Mouse (Mus musculus): ENCODE results near the gene Zfp768. TPM values are rescaled to one million over a fixed set of nuclear protein-coding genes. Genes with fewer than 3 reads are reported as not detected.
"Not testable (repeated sequence)": the region's sequence is repeated elsewhere in the genome, so short reads cannot be mapped to it uniquely, and the experiment has no call there.

Zfp768 gene
- 19.4 and 28.2 TPM in 2 replicates for polyA plus RNA-seq (2012; rRNA removed)

DNA sequence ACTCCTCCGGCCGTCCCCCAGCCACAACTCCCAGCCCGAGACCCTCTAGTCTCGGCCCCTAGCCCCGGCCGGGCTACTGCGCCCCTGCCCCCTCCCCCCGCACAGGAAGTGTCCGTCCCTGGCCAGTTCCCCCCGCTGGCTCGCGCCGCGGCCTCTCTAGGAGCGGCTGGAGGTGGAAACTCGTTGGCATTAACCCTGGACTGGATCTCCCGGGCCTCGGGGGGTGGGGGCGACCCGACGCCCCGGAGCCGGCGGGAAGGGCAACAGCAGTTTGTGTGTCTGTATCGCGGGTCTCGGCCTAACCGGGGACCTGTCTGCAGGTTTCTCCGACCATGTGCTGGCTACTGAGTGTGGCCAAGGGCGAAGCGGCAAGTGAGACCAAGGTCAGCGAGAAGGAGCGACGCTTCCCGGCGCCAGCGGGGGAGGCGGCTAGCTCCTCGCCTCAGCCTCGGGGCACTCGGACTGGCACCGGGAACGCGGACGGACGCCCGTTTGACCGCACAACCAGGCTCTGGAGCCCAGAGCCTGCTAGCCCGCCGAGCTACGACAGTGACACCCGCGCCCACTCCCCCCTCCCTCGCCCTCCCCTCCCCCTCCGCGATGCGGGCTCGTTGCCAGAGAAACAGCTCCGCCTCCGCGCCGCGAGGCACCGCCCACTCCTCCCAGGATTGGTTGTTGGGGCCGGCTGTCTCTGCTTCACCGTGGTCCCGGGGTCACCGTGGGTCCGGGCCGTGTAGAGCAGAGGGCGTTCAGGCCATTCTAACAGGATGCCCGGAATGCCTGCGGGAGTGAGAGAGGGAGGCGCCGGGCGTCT lies at the start of gene Zfp768:
Zfp768 (minus strand) TSS at position 78 of the 814 bp plus-strand sequence.
- peak; percentile 40 for DNase-seq (ENCODE audit: low read depth, low spot score)
- under 1% methylated on average over 75 of the region's 76 CpGs for WGBS

DNA sequence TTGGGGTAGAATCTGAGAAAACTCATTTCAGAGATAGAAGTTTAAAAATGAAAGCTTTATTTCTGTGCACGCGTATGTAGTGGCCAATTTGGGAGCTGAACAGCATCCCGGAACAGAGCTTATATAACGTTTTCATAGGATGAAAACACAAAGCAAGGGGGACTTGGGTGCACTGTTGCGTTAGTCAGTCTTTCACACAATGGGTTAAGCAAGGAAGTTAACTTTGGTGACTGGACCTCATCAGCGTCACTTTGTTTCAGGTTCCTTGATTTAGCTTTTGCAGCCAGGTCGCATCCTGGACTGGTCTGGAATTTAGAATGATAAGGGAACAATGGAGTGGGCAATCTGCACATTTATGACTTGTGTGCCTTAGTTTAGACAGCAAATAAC lies 48.5 kb upstream of the Zfp768 start:
- 1% methylated on average over 7 of the region's 7 CpGs for WGBS
- no peak for DNase-seq (ENCODE audit: low read depth, low spot score)

DNA sequence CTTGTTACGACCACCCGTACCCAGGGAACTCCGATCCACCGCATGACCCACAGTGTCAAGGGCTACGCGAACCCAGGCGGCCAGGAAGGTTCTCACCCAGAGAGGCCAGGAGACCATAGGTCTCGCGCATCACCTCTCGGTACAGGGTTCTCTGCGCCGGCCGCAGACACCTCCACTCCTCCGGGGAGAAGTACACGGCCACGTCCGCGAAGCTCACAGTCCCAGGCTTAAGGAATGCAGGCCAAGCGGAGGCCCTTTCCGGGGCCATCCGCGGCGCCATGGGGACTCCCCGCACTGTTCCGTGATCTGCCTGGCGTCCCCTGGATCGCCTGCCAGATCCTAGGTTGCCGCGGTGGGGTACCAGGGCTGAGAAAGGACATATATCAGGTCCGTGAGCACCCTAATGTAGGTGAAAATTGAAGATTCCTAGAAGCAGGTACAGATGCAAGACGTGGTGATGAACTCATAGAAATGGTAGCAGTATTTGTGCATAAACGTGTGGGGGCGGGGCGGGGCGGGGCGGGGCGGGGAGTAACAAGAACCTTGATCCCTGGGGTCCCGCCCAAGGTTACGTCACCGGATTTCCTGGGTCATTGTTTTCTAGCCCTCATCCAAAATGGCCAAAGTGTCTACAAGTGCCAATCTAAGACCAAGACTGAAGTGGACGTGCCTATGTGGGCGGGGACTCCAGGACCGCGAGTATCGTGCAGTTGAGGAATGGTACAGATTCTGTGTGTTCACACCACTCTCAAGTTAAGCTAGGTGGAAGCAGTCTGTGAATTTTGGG lies 48.0 kb upstream of the Zfp768 start, which contains the start of gene E430018J23Rik:
E430018J23Rik (minus strand) TSS at position 473 of the 787 bp plus-strand sequence.
- peak; percentile 99 for DNase-seq (ENCODE audit: low read depth, low spot score)
- under 1% methylated on average over 45 of the region's 45 CpGs for WGBS

DNA sequence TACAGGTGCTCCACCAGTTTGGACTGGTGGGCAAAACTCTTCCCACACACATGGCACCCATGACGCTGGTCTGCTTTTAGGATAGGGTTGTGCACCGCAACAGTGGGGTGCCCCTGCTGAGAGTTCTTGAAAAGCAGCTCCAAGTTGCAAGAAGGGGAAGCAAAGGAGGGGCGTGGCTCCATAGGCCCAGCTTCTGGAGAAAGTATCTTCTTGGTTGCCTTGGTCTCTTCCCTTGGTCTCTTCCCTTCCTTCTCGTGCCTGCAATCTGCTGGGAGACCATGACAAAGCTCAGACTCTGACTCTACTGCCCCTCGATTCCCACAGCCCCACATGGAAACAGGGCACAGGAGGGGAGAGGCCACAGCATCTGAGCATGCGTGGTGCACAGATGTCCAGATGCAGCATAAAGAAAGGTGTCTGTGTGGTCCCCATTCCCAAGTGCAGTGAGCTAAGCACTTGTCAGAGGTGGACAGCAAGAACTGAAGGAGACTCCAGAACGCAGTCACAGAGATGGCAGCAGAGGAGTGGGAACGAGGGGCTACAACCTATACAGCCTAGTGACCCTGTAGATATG lies 46.9 kb upstream of the Zfp768 start:
- no peak for DNase-seq (ENCODE audit: low read depth, low spot score)

DNA sequence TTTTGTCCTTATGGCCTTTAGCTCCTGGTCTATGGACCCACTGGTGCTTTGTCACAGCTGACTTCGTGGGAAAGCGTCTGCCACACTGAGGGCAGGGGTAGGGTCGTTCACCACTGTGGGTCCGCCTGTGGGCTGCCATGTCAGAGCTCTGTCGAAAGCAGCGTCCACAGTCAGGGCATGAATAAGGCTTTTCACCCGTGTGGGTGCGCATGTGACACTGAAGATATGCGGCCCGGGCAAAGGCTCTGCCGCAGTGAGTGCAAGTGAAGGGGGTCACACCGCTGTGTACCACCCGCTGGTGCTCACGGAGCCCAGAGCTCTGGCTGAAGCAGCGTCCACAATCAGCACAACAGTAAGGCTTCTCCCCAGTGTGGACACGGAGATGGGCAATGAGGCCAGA lies 46.1 kb upstream of the Zfp768 start:
- WGBS = 98% methylated on average over 16 of the region's 16 CpGs

More for the DNA sequence above, 46.9 kb upstream of the Zfp768 start:
- WGBS = 72% methylated on average over 8 of the region's 8 CpGs

DNA sequence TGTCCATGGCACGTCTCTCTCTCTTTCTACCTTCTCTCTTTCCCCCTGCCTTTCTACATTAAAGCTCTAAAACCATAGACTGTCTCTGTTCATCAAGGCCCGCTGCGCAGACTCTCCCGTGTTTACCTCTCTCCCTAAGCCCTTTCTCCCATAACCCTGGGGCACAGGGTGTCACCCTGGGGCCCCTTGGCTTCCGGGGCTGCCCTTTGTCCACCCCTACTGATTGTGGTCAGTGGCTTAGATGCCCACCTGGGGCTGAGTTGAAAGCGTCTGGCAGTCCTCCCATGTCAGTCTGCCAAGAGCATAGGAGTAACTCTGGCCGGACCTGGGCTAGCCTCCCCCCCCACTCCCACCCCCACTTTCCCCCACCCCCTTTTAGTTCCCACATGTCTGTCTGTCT lies 44.9 kb upstream of the Zfp768 start:
- 80% methylated on average over 7 of the region's 7 CpGs for WGBS
- DNase-seq (ENCODE audit: low read depth, low spot score) = no peak

More for the DNA sequence above, 46.1 kb upstream of the Zfp768 start:
- DNase-seq (ENCODE audit: low read depth, low spot score) = no peak

DNA sequence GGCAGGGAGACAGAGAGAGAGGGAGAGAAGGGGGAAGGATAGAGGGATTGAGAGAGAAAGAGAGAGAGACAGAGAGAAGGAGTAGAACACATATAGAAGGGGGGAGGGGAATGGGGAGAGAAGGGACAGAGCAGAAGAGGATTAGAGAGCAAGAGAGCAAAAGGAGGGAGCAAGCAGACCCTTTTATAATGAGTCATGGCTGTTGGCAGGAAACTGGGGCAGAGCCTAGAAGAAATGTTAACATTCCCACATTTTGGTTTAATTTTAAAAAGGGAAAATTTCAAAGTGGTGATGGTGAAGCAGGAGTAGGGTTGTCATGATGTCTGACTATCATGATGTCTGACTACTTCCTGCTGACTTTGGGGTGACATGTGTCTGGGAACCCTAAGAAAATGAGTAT lies 42.8 kb upstream of the Zfp768 start:
- not testable (repeated sequence) for DNase-seq (ENCODE audit: low read depth, low spot score)

DNA sequence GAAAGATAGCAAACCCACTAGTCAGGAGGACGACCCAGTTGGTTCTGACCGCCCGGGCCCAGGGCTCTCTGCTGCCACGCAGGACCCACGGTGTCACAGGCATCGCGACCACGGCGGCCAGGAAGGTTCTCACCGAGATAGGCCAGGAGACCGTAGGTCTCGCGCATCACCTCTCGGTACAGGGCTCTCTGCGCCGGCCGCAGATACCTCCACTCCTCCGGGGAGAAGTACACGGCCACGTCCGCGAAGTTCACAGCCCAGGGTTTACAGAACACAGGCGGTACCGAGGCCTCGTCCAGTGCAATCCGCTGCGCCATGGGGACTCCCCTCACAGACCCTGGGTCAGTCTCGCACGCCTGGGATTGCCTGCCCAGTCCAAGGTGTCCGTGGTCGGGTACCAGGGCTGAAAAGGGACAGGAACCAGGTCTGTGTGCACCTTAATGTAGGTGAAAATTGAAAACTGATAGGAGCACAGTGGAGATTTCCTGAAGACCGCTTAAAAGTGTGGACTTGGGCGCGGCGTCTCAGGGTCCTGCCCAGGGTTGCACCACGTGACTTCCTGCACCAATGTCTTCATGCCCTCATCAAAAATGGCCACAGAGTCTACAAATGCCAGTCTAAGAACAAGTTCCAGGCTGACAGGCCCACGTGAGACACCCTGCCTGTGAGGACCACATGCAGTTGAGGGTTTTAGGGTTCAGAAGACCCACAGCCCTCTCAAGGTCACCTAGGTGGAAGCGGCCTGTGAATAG lies 41.4 kb upstream of the Zfp768 start, which contains the start of gene 9130019O22Rik:
9130019O22Rik (minus strand) TSS at position 526 of the 752 bp plus-strand sequence.
- 12% methylated on average over 38 of the region's 38 CpGs for WGBS
- DNase-seq (ENCODE audit: low read depth, low spot score) = peak; percentile 81

DNA sequence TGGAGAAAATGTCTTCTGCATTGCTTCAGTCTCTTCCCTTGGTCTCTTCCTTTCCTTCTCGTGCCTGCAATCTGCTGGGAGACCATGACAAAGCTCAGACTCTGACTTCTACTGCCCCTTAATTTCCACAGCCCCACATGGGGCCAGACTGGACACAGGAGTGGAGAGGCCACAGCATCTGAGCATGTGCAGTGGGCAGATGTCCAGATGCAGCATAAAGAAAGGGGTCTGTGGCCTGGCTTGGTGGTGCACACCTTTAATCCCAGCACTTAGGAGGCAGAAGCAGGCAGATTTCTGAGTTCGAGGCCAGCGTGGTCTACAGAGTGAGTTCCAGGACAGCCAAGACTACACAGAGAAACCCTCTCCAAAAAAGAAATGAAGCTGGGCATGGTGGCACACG lies 40.2 kb upstream of the Zfp768 start:
- 98% methylated on average over 4 of the region's 4 CpGs for WGBS
- not testable (repeated sequence) for DNase-seq (ENCODE audit: low read depth, low spot score)

DNA sequence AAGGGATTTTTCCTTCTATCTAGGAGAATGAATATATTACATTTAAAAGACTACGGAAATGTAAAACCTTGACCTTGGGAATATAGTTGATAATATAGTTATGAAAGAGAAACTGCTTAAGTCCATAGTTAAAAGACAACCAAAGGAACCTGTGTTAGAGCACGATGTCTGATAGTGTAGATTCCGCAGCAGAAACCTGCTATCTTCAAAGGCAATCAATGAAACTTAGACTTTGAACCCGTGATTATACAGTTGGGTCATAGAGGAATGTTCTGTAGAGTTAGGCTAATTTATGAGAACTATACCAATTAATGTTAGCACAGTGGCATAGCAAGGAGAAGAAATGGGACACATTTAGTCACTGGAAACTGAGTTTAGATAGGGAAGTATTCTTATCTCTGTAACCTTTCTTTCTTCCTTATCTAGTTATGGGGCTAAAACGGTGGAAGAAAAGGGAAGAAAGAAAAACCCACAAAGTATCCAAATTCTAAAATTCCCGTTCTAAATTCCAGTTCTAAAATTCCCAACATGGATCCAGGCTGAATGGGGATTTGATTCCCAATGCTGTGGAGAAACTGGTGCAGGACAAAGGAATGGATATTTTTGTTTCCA lies 33.0 kb upstream of the Zfp768 start:
- DNase-seq (ENCODE audit: low read depth, low spot score) = no peak
- 26% methylated on average over 6 of the region's 6 CpGs for WGBS

DNA sequence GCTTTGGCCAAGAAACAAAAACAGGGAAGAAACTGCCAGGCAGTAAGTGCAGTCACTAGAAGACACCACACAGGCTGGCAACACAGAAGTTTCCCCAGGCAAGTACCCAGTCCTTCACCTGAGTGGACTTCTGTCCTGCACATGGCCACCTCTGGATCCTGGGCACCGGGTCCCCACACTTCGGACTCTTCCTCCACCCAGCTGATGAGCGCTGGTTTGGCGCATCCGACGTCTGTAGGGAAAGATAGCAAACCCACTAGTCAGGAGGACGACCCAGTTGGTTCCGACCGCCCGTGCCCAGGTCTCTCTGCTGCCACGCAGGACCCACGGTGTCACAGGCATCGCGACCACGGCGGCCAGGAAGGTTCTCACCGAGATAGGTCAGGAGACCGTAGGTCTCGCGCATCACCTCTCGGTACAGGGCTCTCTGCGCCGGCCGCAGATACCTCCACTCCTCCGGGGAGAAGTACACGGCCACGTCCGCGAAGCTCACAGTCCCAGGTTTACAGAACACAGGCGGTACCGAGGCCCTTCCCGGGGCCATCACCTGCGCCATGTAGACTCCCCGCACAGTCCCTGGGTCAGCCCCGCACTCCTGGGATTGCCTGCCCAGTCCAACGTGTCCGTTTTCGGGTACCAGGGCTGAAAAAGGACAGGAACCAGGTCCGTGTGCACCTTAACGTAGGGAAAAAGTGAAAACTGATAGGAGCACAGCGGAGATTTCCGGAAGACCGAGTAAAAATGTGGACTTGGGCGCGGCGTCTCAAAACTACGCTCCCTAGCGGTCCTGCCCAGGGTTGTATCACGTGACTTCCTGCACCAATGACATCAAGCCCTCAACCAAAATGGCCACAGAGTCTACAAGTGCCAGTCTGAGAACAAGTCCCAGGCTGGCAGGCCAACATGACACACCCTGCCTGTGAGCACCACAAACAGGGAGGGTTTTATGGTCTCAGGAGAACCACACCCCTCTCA lies 30.2 kb upstream of the Zfp768 start, which contains the start of gene Zfp747:
Zfp747 (minus strand) TSS at position 780 of the 975 bp plus-strand sequence.
- peak; percentile 98 for DNase-seq (ENCODE audit: low read depth, low spot score)
- under 1% methylated on average over 49 of the region's 49 CpGs for WGBS

DNA sequence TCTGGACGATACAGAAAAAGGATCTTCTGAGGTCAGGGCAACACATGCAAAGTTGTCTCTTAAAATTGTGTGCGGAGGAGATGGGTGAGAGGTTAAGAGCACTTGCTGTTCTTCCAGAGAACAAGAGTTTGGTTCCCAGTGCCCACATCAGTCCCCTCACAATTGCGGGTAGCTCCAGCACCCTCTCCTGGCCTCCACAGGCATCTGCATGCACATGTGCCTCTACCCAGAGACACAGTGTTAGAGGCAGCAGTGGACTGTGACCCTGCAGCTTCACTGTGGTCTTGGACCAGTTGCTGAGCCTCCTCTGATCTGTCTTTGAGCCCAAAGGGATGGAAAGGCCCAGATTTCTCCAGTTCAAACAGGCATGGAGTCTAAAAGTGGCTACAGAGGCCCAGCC lies 26.5 kb upstream of the Zfp768 start:
- 91% methylated on average over 3 of the region's 3 CpGs for WGBS
- DNase-seq (ENCODE audit: low read depth, low spot score) = not testable (repeated sequence)

DNA sequence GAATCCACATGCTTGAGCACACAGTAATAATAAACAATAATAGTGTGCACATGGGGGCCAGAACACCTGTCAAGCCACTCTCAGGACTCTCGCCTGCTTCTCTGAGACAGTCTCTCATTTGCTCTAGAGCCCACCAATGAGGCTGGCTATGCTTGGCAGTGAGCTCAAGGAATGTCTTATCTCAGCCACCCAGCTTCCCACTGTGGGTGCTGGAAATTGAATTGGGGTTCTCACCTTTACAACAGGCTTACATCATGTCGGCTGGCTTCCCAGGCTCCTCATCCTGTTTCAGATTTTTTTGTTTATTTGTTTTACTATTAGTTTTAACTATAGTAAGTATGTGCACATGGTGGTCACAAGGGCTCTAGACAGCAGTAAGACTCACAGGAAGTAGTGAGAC lies 25.8 kb upstream of the Zfp768 start:
- no peak for DNase-seq (ENCODE audit: low read depth, low spot score)
- WGBS = 77% methylated on average over 2 of the region's 2 CpGs

DNA sequence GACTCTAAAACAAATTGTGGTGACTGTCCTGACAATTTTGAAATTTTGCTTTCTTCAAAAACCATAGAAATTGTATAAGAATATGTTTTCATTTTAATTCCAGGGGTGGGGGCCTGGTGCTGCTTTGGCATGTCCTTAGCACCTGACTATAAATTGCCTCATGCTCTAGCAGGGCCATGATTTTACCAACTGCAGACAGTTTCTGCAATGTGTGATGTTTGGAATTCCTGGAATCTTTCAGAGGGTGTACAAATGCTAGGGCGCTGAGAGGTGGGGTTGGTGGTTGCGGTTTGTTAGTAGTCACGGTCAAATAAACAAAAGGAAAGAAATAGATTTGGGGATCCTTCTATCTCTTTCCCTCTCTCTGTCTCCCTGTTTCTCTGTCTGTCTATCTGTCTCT lies 20.9 kb upstream of the Zfp768 start:
- 85% methylated on average over 3 of the region's 3 CpGs for WGBS
- no peak for DNase-seq (ENCODE audit: low read depth, low spot score)

DNA sequence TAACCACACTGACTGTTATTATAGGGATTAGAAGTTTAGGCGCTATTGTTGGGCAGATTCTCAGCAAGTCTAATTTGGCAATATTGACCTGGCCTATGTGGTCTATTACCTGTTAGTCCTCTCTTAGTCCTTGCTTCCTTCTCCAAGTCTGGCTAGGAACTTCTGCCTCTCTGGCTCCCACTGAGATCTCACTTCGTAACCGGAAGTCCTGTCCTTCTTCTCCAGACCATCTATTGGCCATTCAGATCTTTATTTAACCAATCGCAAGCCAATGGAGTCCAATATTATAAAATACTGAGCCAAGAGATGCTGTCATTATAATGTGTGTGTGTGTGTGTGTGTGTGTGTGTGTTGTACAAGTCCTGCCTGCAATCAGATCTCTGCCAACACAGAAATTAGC lies 18.8 kb upstream of the Zfp768 start:
- no peak for DNase-seq (ENCODE audit: low read depth, low spot score)
- WGBS = 63% methylated on average over 4 of the region's 4 CpGs

DNA sequence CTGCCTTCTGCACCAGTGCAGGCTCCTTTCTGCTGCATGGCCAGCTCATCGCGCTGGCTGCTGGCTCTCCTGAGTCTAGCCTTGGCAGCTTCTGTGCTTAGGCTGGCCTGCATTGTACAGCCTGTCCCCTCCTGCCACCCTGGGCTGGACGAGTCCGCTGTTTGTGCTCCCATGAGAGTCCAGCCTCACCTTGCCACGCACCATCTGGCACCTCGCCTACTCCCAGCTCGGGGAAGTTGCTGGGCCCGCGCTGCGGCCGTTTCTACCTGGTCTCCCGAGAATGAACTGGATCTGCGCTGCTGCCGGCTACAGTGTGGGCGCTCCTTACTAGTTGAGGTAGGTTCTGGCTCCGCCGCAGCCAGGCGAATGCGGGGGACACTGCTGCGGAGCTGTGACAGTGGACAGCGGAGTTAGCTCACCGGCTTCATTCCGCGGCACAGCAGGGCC lies 18.1 kb upstream of the Zfp768 start:
- 20% methylated on average over 24 of the region's 24 CpGs for WGBS

DNA sequence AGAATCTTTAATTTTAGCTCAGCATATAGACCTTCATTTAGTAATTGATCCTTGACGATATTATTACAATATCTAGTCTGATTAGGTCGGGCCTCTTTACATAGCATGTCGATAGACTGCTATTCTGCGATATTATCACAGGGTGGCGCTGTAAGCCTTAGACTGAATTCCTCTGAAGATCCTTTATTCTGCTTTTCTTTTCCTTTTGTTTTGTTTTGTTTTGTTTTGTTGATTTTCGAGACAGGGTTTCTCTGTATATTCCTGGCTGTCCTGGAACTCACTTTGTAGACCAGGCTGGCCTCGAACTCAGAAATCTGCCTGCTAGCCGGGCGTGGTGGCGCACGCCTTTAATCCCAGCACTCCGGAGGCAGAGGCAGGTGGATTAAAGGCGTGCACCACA lies 17.0 kb upstream of the Zfp768 start:
- DNase-seq (ENCODE audit: low read depth, low spot score) = not testable (repeated sequence)
- 12% methylated on average over 13 of the region's 13 CpGs for WGBS

More for the DNA sequence above, 18.1 kb upstream of the Zfp768 start:
- no peak for DNase-seq (ENCODE audit: low read depth, low spot score)

DNA sequence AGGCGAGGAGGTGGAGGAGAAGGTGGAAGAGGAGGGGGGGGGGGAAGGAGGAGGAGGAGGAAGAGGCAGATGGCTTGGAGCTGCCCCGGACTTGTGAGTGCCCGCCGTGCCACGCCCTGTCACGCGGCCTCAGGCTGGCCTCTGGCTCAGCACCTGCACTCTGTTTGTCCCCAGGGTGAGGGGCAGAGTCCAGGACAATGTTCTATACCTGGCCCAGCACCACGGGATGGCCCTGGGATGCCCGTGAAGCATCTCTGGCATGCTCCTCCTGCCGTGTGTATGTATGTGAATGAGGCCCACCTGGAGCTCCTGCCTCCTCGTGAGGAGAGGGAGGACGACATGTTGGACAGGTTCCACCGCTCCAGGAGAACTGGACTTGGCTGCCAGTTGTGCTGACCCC lies 16.1 kb upstream of the Zfp768 start:
- WGBS = 21% methylated on average over 13 of the region's 13 CpGs
- DNase-seq (ENCODE audit: low read depth, low spot score) = no peak

All from large intestine, adult 2 months (tissue).